Mouse (Mus musculus) embryonic facial prominence, embryonic 10.5 days (tissue): Measurements from ENCODE around the gene Fcna. TPM values are rescaled to one million over a fixed set of nuclear protein-coding genes. Genes with fewer than 3 reads are reported as not detected.

Experiments
- DNase-seq: peaks from one replicate; pipeline ENCODE4 v3.0.0-alpha.2; 2017; ENCODE audit warnings: low spot score
- H3K27ac ChIP-seq: fragments of 300-500 bp; sonication (generic); replicated peaks from 2 replicates; pipeline ENCODE4 v1.5.1; 2016; ENCODE audit warnings: mild to moderate bottlenecking
- H3K27me3 ChIP-seq: fragments of 300-500 bp; sonication (generic); replicated peaks from 2 replicates; pipeline ENCODE4 v1.6.1; 2016; ENCODE audit warnings: low read depth, mild to moderate bottlenecking; ENCODE audit not compliant: poor library complexity, severe bottlenecking
- H3K36me3 ChIP-seq: fragments of 300-500 bp; sonication (generic); replicated peaks from 2 replicates; pipeline ENCODE4 v1.6.1; 2016; ENCODE audit warnings: mild to moderate bottlenecking, moderate library complexity
- H3K4me1 ChIP-seq: fragments of 300-500 bp; sonication (generic); 2 replicates; pipeline ENCODE4 v1.6.1; 2016
- H3K4me3 ChIP-seq: fragments of 300-500 bp; sonication (generic); 2 replicates; pipeline ENCODE4 v1.5.1; 2016; ENCODE audit warnings: mild to moderate bottlenecking, moderate library complexity
- H3K9me3 ChIP-seq: fragments of 300-500 bp; sonication (generic); 2 replicates; pipeline ENCODE4 v1.6.1; 2016; ENCODE audit warnings: mild to moderate bottlenecking
- WGBS: fragments of 180-500 bp; shearing (Covaris S2); methylation state at CpG from one replicate; pipeline ENCODE4 v1.1.7; 2016; 5-methylcytosine and 5-hydroxymethylcytosine counted together
- polyA plus RNA-seq: library from polyadenylated mRNA; unstranded; fragments of >200 nt; fragmentation: Nextera tagmentation; extraction: Ambion mirVana; gene quantifications from 2 replicates; pipeline ENCODE4 v1.2.1, GENCODE M21; 2016

The Fcna gene
- polyA plus RNA-seq, 1 experiment from 2014 or later = 0.49 TPM

DNA sequence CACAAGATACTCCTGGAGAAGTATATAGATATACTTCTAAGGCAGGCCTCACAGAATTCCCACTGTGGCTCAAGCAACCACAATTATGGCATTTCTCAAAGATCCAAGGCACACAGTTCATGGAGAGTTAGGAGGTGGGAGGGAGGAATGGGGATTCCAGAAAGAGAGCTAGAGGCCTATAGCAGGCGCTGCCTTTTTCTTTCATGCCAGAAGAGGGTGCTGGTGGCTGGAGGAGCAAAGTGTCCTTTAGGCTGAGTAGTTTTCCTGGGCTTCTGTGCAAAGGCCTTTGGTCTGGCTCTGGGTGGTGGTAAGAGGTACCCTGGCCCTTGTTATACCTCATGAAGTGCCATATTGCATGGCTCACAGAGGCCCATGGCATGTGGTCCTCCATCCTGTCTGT lies 6.2 kb upstream of the Fcna start:
- no peaks in the 10 kb centered on the region for H3K9me3 ChIP-seq
- 44% methylated on average over 1 of the region's 1 CpGs for WGBS
- no peaks in the 10 kb centered on the region for H3K4me1 ChIP-seq
- H3K4me3 ChIP-seq = no peak overlapping the region
- H3K27me3 ChIP-seq = no peaks in the 10 kb centered on the region
- no peak for DNase-seq
- H3K27ac ChIP-seq = no peak overlapping the region
- no peaks in the 10 kb centered on the region for H3K36me3 ChIP-seq

DNA sequence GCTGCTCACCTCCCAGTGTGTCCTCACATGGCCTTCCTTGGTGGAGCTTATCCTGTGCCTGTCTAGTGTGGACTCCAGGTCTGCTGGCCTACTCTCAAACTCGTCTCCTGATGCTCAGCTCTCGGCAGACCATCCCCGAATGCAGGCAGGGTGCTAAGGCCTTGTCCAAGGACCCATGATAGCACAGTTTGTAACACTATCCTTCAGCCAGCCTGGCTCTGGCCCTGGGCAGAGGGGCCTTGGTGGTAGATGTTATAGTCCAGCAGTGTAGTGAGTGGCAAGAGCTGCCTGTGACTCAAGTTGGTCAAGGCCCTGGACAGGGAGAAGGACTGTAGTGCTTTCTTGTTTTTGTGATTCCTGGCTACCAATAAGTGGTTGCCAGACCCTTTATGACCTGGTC lies 5.8 kb upstream of the Fcna start:
- no peak for DNase-seq
- 87% methylated on average over 3 of the region's 3 CpGs for WGBS

DNA sequence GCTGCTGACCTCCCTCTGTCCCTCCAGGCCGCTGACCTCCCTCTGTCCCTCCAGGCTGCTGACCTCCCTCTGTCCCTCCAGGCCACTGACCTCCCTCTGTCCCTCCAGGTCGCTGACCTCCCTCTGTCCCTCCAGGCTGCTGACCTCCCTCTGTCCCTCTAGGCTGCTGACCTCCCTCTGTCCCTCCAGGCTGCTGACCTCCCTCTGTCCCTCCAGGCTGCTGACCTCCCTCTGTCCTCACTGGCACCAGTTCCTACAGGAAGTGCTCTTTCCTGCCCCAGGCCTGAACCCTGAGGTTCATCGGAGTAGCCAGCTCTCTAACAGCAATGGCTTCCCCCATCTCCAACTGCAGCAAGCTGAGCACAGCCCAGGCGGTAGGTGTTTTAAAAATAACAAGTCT lies 908 bp upstream of the Fcna start:
- Histone ChIP-seq H3K27me3 (no peaks in the 10 kb centered on the region; the same call in 1 of the 2 replicates), H3K4me3 (no peak overlapping the region), H3K36me3 (no peaks in the 10 kb centered on the region), H3K27ac (peak overlapping the region; percentile 2; the same call in 1 of the 2 replicates), H3K9me3 (no peaks in the 10 kb centered on the region), H3K4me1 (peaks cover 14% of the 10 kb centered on the region)
- 44% methylated on average over 4 of the region's 4 CpGs for WGBS
- no peak for DNase-seq

More for the DNA sequence above, 5.8 kb upstream of the Fcna start:
- no peaks in the 10 kb centered on the region for H3K9me3 ChIP-seq
- H3K27me3 ChIP-seq = no peaks in the 10 kb centered on the region
- H3K36me3 ChIP-seq = no peaks in the 10 kb centered on the region
- H3K4me3 ChIP-seq = no peak overlapping the region
- H3K4me1 ChIP-seq = peaks cover 3% of the 10 kb centered on the region
- no peak overlapping the region for H3K27ac ChIP-seq

DNA sequence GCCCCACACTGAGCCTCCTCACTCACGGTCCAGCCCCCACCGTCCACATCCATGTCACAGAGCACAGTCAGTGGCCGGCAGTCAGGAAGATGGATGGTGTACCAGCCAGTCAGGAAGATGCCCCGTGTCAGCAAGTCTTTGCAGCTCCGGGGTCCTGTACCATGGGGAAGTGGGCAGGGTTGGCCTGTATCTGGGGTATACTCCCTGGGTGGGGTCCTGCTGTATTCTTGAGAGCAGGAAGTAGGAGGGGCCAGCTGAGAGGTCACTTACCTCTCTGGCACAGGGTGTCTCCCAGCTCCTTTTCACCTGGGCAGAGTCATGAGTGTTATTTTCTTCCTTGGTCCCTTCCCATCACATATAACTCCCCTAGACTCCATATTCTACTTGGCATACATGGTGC lies 1.8 kb downstream of the Fcna start:
- H3K9me3 ChIP-seq = no peaks in the 10 kb centered on the region
- no peak overlapping the region for H3K27ac ChIP-seq
- WGBS = 74% methylated on average over 5 of the region's 5 CpGs
- no peaks in the 10 kb centered on the region; the same call in 1 of the 2 replicates for H3K27me3 ChIP-seq
- H3K4me3 ChIP-seq = no peak overlapping the region
- no peaks in the 10 kb centered on the region for H3K36me3 ChIP-seq
- H3K4me1 ChIP-seq = peaks cover 24% of the 10 kb centered on the region
- DNase-seq = no peak

GRCm38 (mm10) chr2:25621229-25622200 lies 6.3 kb downstream of the Fcna start, which contains the start of gene Tmem141:
Tmem141 (minus strand) TSS chr2:25622005.
- DNase-seq = peak; percentile 90
- Histone ChIP-seq H3K27me3 (peaks cover 38% of the 10 kb centered on the region), H3K27ac (peak within 1 kb of the TSS; percentile 77), H3K4me3 (peak within 1 kb of the TSS; percentile 62), H3K9me3 (no peaks in the 10 kb centered on the region), H3K4me1 (peaks cover 21% of the 10 kb centered on the region), H3K36me3 (no peaks in the 10 kb centered on the region)
- 5% methylated on average over 34 of the region's 34 CpGs for WGBS

DNA sequence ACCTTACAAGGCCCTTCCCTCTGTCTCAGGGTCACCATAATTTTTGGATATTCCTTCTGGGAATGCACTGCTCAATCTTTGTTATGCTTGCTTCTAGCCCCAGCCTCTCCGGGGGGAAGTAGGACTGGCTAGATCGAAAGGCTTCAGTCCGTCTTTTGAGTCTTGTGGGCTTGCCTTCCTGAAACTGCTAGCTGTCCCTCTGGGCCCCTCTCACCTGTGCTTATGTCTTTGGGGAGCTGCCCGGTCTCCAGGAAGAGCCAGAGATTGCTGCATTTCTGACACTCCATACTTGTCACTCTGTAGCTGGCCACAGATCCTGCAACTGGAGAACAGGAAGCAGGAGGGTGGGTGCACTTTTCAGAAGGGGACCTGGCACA lies 7.0 kb downstream of the Fcna start:
- Histone ChIP-seq H3K9me3 (no peaks in the 10 kb centered on the region), H3K27me3 (peaks cover 45% of the 10 kb centered on the region), H3K36me3 (no peaks in the 10 kb centered on the region), H3K4me3 (peak overlapping the region; percentile 62; the same call in 1 of the 2 replicates), H3K4me1 (peaks cover 24% of the 10 kb centered on the region), H3K27ac (no peak overlapping the region)
- 88% methylated on average over 4 of the region's 4 CpGs for WGBS
- no peak for DNase-seq

DNA sequence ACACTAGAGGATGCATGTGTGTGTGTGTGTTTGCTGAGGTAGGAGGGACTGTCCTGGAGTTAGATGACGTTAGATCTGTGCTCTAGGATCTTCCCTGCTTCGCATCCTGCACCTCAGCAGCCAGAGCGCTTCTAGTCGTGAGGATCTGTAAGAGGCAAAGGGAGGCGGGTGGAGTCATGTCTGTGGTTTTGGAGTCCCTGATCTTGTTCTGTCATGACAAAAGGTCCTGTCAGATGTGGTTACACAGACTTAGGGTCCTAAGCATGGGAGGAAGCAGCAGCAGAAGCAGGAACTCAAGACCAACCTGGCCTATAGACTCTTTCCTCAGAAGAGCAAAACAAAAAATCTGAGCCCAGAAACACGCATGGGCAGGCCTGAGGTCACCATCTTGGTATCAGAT lies 7.4 kb downstream of the Fcna start:
- 82% methylated on average over 6 of the region's 6 CpGs for WGBS
- Histone ChIP-seq H3K27ac (no peak overlapping the region), H3K36me3 (no peaks in the 10 kb centered on the region), H3K4me1 (peaks cover 25% of the 10 kb centered on the region), H3K4me3 (no peak overlapping the region), H3K27me3 (peaks cover 50% of the 10 kb centered on the region), H3K9me3 (no peaks in the 10 kb centered on the region)
- no peak for DNase-seq

DNA sequence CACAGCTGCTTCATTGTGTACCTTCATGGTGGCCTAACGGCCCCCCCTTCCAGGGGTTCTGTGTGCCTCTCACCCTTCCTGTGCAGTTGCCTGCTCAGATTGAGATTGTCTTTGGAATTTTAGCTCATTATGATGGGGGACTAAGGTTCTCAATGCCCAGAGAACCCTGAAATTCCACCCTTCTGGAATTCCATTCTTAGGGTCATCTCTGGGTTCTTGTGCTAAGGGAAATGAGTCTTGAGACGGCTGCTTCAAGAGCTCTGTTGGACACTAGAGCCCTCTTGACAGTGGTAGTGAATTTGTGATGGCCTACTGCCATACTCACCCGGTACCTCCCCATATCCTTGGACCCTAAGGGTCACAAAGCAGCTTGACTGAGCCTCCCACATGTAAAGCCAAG lies 10.3 kb downstream of the Fcna start, which contains the start of gene Ccdc183:
Ccdc183 (minus strand) TSS at position 101 of the 400 bp plus-strand sequence.
- no peak for DNase-seq
- Histone ChIP-seq H3K36me3 (no peaks in the 10 kb centered on the region), H3K27ac (no peak within 1 kb of the TSS), H3K4me1 (peaks cover 25% of the 10 kb centered on the region), H3K9me3 (no peaks in the 10 kb centered on the region), H3K27me3 (peaks cover 76% of the 10 kb centered on the region), H3K4me3 (peak within 1 kb of the TSS; percentile 33; the same call in 1 of the 2 replicates)
- 82% methylated on average over 3 of the region's 3 CpGs for WGBS

DNA sequence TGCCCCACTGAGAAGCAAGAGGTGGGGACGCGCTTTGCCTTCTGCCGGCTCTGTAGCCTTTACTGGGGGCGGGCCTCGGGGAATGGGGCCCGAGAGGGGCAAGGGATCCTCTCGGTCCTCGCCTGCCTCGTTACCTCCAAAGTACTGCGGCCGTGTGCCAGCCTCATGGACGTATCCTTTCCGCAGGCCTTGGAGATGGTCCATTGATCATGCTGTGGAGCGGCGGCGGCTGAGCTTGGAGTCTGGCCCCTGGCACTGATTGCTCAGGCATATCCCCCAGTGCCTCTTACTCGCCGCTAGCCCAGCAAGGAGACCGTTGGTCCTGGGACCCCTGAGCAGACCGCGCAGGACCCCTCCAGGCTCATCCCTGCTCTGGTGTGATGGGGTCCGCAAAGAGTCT lies 11.4 kb downstream of the Fcna start:
- Histone ChIP-seq H3K9me3 (no peaks in the 10 kb centered on the region), H3K27ac (no peak overlapping the region; the same call in 1 of the 2 replicates), H3K4me3 (peak overlapping the region; percentile 33), H3K27me3 (peaks cover 85% of the 10 kb centered on the region), H3K36me3 (no peaks in the 10 kb centered on the region), H3K4me1 (peaks cover 19% of the 10 kb centered on the region)
- no peak for DNase-seq
- 26% methylated on average over 22 of the region's 22 CpGs for WGBS

- Histone ChIP-seq H3K27ac (peak overlapping the region; percentile 96), H3K4me1 (peaks cover 17% of the 10 kb centered on the region), H3K4me3 (peak overlapping the region; percentile 94), H3K9me3 (no peaks in the 10 kb centered on the region), H3K36me3 (peaks cover 15% of the 10 kb centered on the region), H3K27me3 (peaks cover 46% of the 10 kb centered on the region)
- no peak for DNase-seq
- 70% methylated on average over 10 of the region's 10 CpGs for WGBS
Observed at GRCm38 (mm10) chr2:25608671-25609070, 19.2 kb downstream of the Fcna start.

DNA sequence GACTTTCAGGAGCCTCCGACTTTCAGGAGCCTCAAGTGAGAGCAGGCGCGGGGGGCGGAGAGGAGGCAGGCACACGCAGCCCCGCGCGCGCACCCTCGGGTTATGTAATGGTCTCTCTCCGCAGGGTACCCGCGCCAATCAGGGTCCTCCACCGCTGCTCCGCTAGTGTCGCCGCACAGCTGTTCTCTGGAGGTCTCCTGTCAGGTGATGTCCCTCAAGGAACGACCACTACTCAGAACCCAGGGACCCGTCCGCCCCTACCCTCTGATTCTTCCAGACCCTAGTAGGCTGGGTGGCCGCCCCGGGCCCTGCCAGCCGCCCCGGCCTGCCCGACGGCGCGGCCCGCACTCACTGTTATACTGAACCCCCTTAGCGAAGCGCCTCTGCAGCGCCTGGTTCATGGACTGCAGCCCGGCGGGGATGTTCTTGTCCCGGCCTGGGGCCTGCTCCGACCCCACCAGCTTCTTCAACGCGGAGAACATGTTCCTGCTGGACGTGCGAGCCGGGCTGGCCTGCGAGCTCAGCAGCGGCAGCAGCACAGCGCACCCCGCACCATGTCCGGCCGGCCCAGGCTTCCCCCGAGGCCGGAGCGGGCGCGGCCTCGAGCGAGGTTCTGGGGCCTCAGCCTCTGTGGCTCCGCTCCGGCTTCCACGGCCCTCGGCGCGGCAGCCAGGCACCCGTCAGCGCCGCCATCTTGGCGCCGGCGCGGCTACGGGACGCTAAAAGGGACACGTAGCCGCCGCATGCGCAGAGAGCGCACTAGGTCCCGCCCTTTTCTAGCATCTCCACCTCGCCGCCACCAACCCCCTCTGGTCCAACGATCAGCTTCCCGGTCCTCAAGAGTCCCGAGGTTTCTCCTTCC lies 19.8 kb downstream of the Fcna start, which contains the start of gene Rabl6:
Rabl6 (minus strand) TSS at position 761 of the 862 bp plus-strand sequence.
- Histone ChIP-seq H3K36me3 (peaks cover 21% of the 10 kb centered on the region), H3K4me3 (peak within 1 kb of the TSS; percentile 94), H3K4me1 (peaks cover 17% of the 10 kb centered on the region), H3K27ac (peak within 1 kb of the TSS; percentile 96), H3K9me3 (no peaks in the 10 kb centered on the region), H3K27me3 (peaks cover 40% of the 10 kb centered on the region)
- WGBS = under 1% methylated on average over 80 of the region's 80 CpGs
- DNase-seq = peak; percentile 90

- 92% methylated on average over 5 of the region's 5 CpGs for WGBS
- Histone ChIP-seq H3K4me3 (no peak overlapping the region), H3K9me3 (no peaks in the 10 kb centered on the region), H3K36me3 (peaks cover 76% of the 10 kb centered on the region), H3K27me3 (no peaks in the 10 kb centered on the region), H3K27ac (no peak overlapping the region), H3K4me1 (peaks cover 12% of the 10 kb centered on the region)
- DNase-seq = no peak
Observed at GRCm38 (mm10) chr2:25602526-25602925, 25.3 kb downstream of the Fcna start.
